Mouse (Mus musculus) telencephalon, adult 2 months (tissue): Measurements from ENCODE around the gene Gsto1.
"Not testable (repeated sequence)": the region's sequence is repeated elsewhere in the genome, so short reads cannot be mapped to it uniquely, and the experiment has no call there.

Experiments
- DNase-seq: peaks from one replicate; pipeline ENCODE4 v3.0.0-alpha.2; 2011; ENCODE audit warnings: low read depth, low spot score

Gsto1 gene

GRCm38 (mm10) chr19:47854796-47855783 is at the start of gene Gsto1:
Gene Gsto1 (plus strand): TSS chr19:47854970.
- peak; percentile 55 for DNase-seq

GRCm38 (mm10) chr19:47812091-47812490 is 42.7 kb upstream of the Gsto1 start:
- no peak for DNase-seq

GRCm38 (mm10) chr19:47814721-47815120 is 40.0 kb upstream of the Gsto1 start:
- no peak for DNase-seq

- peak; percentile 36 for DNase-seq
Observed at GRCm38 (mm10) chr19:47817692-47818091, 37.1 kb upstream of the Gsto1 start.

GRCm38 (mm10) chr19:47820832-47821493 is 33.8 kb upstream of the Gsto1 start:
- DNase-seq = peak; percentile 39

- DNase-seq = no peak
Observed at GRCm38 (mm10) chr19:47821494-47821872, 33.3 kb upstream of the Gsto1 start.

- DNase-seq = no peak
Observed at GRCm38 (mm10) chr19:47822143-47822796, 32.5 kb upstream of the Gsto1 start.

- DNase-seq = no peak
Observed at GRCm38 (mm10) chr19:47824026-47824425, 30.7 kb upstream of the Gsto1 start.

GRCm38 (mm10) chr19:47829913-47830450 is 24.8 kb upstream of the Gsto1 start:
- no peak for DNase-seq

GRCm38 (mm10) chr19:47831111-47831510 is 23.7 kb upstream of the Gsto1 start:
- DNase-seq = no peak

GRCm38 (mm10) chr19:47832316-47832715 is 22.5 kb upstream of the Gsto1 start:
- no peak for DNase-seq

- DNase-seq = no peak
Observed at GRCm38 (mm10) chr19:47834614-47835013, 20.2 kb upstream of the Gsto1 start.

GRCm38 (mm10) chr19:47835776-47836175 is 19.0 kb upstream of the Gsto1 start:
- no peak for DNase-seq

- no peak for DNase-seq
Observed at GRCm38 (mm10) chr19:47836701-47837526, 17.9 kb upstream of the Gsto1 start.

- DNase-seq = no peak
Observed at GRCm38 (mm10) chr19:47837527-47837901, 17.3 kb upstream of the Gsto1 start.

- DNase-seq = not testable (repeated sequence)
Observed at GRCm38 (mm10) chr19:47841234-47841633, 13.5 kb upstream of the Gsto1 start.

- no peak for DNase-seq
Observed at GRCm38 (mm10) chr19:47849735-47850134, 5.0 kb upstream of the Gsto1 start.

GRCm38 (mm10) chr19:47852131-47852530 is 2.6 kb upstream of the Gsto1 start:
- not testable (repeated sequence) for DNase-seq

GRCm38 (mm10) chr19:47853053-47853452 is 1.7 kb upstream of the Gsto1 start:
- no peak for DNase-seq

- DNase-seq = no peak
Observed at GRCm38 (mm10) chr19:47853951-47854795, 597 bp upstream of the Gsto1 start.
